9 mouse cellular contexts compared by ENCODE assay signal in genomic region chr4:134954461-134954860, GRCm38 (mm10). TPM values are rescaled to one million over a fixed set of nuclear protein-coding genes. Genes with fewer than 3 reads are reported as not detected.
DNase-seq lines count a peak whose midpoint lies in the region; ATAC-seq and TF ChIP-seq lines count a peak whose summit lies in the region.
"Had no signal": no experiment of that assay in that cellular context is flagged by ENCODE, and none has a peak within 500 bp of the region (broad histone marks: within the 10 kb centered on the region; RNA-seq: fewer than 3 reads in every experiment).

No protein-coding gene starts in this region.

- DNase-seq in hindbrain, embryonic 14.5 days (ENCODE audit: low spot score) = peak; percentile 31
- DNase-seq in hindbrain, embryonic 11.5 days (ENCODE audit: low spot score) = no peak
- peak; percentile 67 for DNase-seq in brain, adult 2 months (ENCODE audit: low read depth, low spot score)
- peak; percentile 79 for DNase-seq in cerebellum, adult 9-11 months
- DNase-seq in kidney, postnatal 14 days = peak; percentile 23
- DNase-seq in left cerebral cortex, adult 9 months (ENCODE audit: low spot score in 2 of 2) = no peak
- no peak for DNase-seq in urinary bladder, adult 18-20 months (ENCODE audit: low spot score in 2 of 2)
- DNase-seq in layer of hippocampus, adult 2 months (ENCODE audit: low spot score in 2 of 2) = no peak

- no peak overlapping the region for H3K4me2 ChIP-seq in hindbrain, embryonic 14.5 days (replicated peaks)
- no peak overlapping the region for H3K4me2 ChIP-seq in hindbrain, embryonic 11.5 days (replicated peaks; ENCODE audit: low read depth, low read length)

- WGBS in hindbrain, embryonic 14.5 days = 26% methylated on average over 15 of the region's 15 CpGs
- 33% methylated on average over 15 of the region's 15 CpGs for WGBS in hindbrain, embryonic 11.5 days

- no peaks in the 10 kb centered on the region for H3K9me3 ChIP-seq in hindbrain, embryonic 14.5 days (ENCODE audit: control insufficient read depth, low read length)
- H3K9me3 ChIP-seq in hindbrain, embryonic 11.5 days (ENCODE audit: control insufficient read depth, low read length) = no peaks in the 10 kb centered on the region

- no peak overlapping the region for H3K27ac ChIP-seq in hindbrain, embryonic 14.5 days
- no peak overlapping the region for H3K27ac ChIP-seq in hindbrain, embryonic 11.5 days (ENCODE audit: low read depth, low read length)
- H3K27ac ChIP-seq in layer of hippocampus, adult 2 months = no peak overlapping the region

- no peak for TF ChIP-seq CTCF in layer of hippocampus, adult 2 months (conservative IDR thresholded peaks at IDR 0.05)

- no peak overlapping the region for H3K4me3 ChIP-seq in hindbrain, embryonic 14.5 days (replicated peaks; ENCODE audit: low read length)
- H3K4me3 ChIP-seq in hindbrain, embryonic 11.5 days (ENCODE audit: low read depth, low read length) = no peak overlapping the region
- H3K4me3 ChIP-seq in layer of hippocampus, adult 2 months = no peak overlapping the region

- H3K4me1 ChIP-seq in hindbrain, embryonic 14.5 days (replicated peaks; ENCODE audit: control insufficient read depth, insufficient read depth, low read length) = no peaks in the 10 kb centered on the region
- 0 out of 2 replicates have a peak, but pooled peaks cover 2% of the 10 kb centered on the region for H3K4me1 ChIP-seq in hindbrain, embryonic 11.5 days (replicated peaks; ENCODE audit: control insufficient read depth, insufficient read depth, low read length)

- no peak overlapping the region for H3K9ac ChIP-seq in hindbrain, embryonic 14.5 days
- H3K9ac ChIP-seq in hindbrain, embryonic 11.5 days (ENCODE audit: low read depth, low read length) = no peak overlapping the region

- H3K27me3 ChIP-seq in hindbrain, embryonic 14.5 days (ENCODE audit: control insufficient read depth, insufficient read depth, low read length) = 0 out of 2 replicates have a peak, but pooled peaks cover 3% of the 10 kb centered on the region
- no peaks in the 10 kb centered on the region; the same call in 1 of the 2 replicates for H3K27me3 ChIP-seq in hindbrain, embryonic 11.5 days (ENCODE audit: control insufficient read depth, insufficient read depth, low read length)
- H3K27me3 ChIP-seq: Patski had no signal

- no peak; the same call in 1 of the 2 replicates for ATAC-seq in hindbrain, embryonic 14.5 days (ENCODE audit: low FRiP score)
- no peak for ATAC-seq in hindbrain, embryonic 11.5 days (ENCODE audit: low FRiP score)
- ATAC-seq: Patski had no signal

- H3K36me3 ChIP-seq in hindbrain, embryonic 14.5 days (replicated peaks; ENCODE audit: control insufficient read depth, insufficient read depth) = no peaks in the 10 kb centered on the region
- H3K36me3 ChIP-seq in hindbrain, embryonic 11.5 days (ENCODE audit: control insufficient read depth, insufficient read depth, low read length) = no peaks in the 10 kb centered on the region

RNA-seq across cellular contexts. Expression of gene Syf2, which starts 23.8 kb away (rescaled TPM):
- polyA plus RNA-seq in hindbrain, embryonic 14.5 days (2014; fragmentation: Nextera tagmentation; extraction: Ambion mirVana) = 47.7 and 50.2 TPM in 2 replicates
- 77.6 and 80.3 TPM in 2 replicates for polyA plus RNA-seq in hindbrain, embryonic 11.5 days (2014; fragmentation: Nextera tagmentation; extraction: Ambion mirVana)
- 10 to 100 TPM; 53.1 to 56.2 TPM for total RNA-seq in layer of hippocampus, adult 2 months (2021)

RNA-seq across cellular contexts. Expression of gene Rsrp1, which starts 31.1 kb away (rescaled TPM):
- polyA plus RNA-seq in hindbrain, embryonic 14.5 days (2014; fragmentation: Nextera tagmentation; extraction: Ambion mirVana) = 405 and 417 TPM in 2 replicates
- polyA plus RNA-seq in hindbrain, embryonic 11.5 days (2014; fragmentation: Nextera tagmentation; extraction: Ambion mirVana) = 382 and 434 TPM in 2 replicates
- 100 to 1,000 TPM; 237 to 277 TPM for total RNA-seq in layer of hippocampus, adult 2 months (2021)

RNA-seq across cellular contexts. Expression of gene Tmem50a, which starts 39.6 kb away (rescaled TPM):
- 197 and 203 TPM in 2 replicates for polyA plus RNA-seq in hindbrain, embryonic 14.5 days (2014; fragmentation: Nextera tagmentation; extraction: Ambion mirVana)
- 153 and 167 TPM in 2 replicates for polyA plus RNA-seq in hindbrain, embryonic 11.5 days (2014; fragmentation: Nextera tagmentation; extraction: Ambion mirVana)
- total RNA-seq in layer of hippocampus, adult 2 months (2021) = 100 to 1,000 TPM; 102 to 108 TPM

Comparison
In these comparisons a context has a peak if more than half of its experiments do, and no peak if none do; other contexts are left out.
1. DNase-seq: peak in hindbrain, embryonic 14.5 days (single experiment), brain, adult 2 months (single experiment), cerebellum, adult 9-11 months (single experiment) and kidney, postnatal 14 days (single experiment); none in hindbrain, embryonic 11.5 days (single experiment), left cerebral cortex, adult 9 months (0 of 2), urinary bladder, adult 18-20 months (0 of 2) and layer of hippocampus, adult 2 months (0 of 2).